Mouse (Mus musculus): ENCODE results near the gene Snx1.

- TF ChIP-seq POLR2A (IDR thresholded peaks at IDR 0.05; ENCODE audit: low read depth, low read length) (no peak), CTCF (conservative IDR thresholded peaks at IDR 0.05; ENCODE audit: insufficient read depth, insufficient read length, low read depth, low read length) (peak; percentile 61)
Observed at GRCm38 (mm10) chr9:66157958-66158830, 31.8 kb upstream of the Snx1 start, which contains the start of gene Dapk2.

All from kidney, adult 2 months (tissue).